Comparison of ENCODE assay signal across 7 mouse cellular contexts in genomic region chr17:6520001-6520400, GRCm38 (mm10).
A peak's percentile ranks its signal among the peaks of the same experiment; 100 is the strongest.
DNase-seq lines count a peak whose midpoint lies in the region; ATAC-seq and TF ChIP-seq lines count a peak whose summit lies in the region.
"Not testable (repeated sequence)": the region's sequence is repeated elsewhere in the genome, so short reads cannot be mapped to it uniquely, and the experiment has no call there.

No protein-coding gene starts in this region.

- not testable (repeated sequence) for H3K27ac ChIP-seq in forebrain, embryonic 11.5 days (ENCODE audit: low read depth, low read length); heart, embryonic 12.5 days (ENCODE audit: poor library complexity, severe bottlenecking); intestine, embryonic 16.5 days (ENCODE audit: low read length); liver, postnatal 0 days (ENCODE audit: low read depth); neural tube, embryonic 11.5 days (ENCODE audit: low read depth, low read length)

- WGBS in forebrain, embryonic 11.5 days: 97% methylated on average over 2 of the region's 2 CpGs
- WGBS in heart, embryonic 12.5 days: 73% methylated on average over 2 of the region's 2 CpGs
- 69% methylated on average over 2 of the region's 2 CpGs for WGBS in intestine, embryonic 16.5 days
- WGBS in liver, postnatal 0 days (ENCODE audit: insufficient replicate concordance): 67% methylated on average over 2 of the region's 2 CpGs
- 91% methylated on average over 2 of the region's 2 CpGs for WGBS in neural tube, embryonic 11.5 days

- H3K9me3 ChIP-seq in forebrain, embryonic 11.5 days (ENCODE audit: control insufficient read depth, low read length); heart, embryonic 12.5 days (replicated peaks); intestine, embryonic 16.5 days (ENCODE audit: control insufficient read depth, low read length); liver, postnatal 0 days (ENCODE audit: low read length); neural tube, embryonic 11.5 days (ENCODE audit: control insufficient read depth, low read length): not testable (repeated sequence)

- not testable (repeated sequence) for ATAC-seq in forebrain, embryonic 11.5 days (replicated peaks; ENCODE audit: low FRiP score); liver, postnatal 0 days; neural tube, embryonic 11.5 days (ENCODE audit: insufficient read depth, low FRiP score, low TSS enrichment)
- peak; percentile 38 for ATAC-seq in heart, embryonic 12.5 days (ENCODE audit: insufficient number of reproducible peaks, low FRiP score)
- ATAC-seq in intestine, embryonic 16.5 days: peak; percentile 34; the same call in 1 of the 2 replicates

- TF ChIP-seq EP300 in liver, postnatal 0 days (IDR thresholded peaks at IDR 0.05; ENCODE audit: low read depth): not testable (repeated sequence)

- not testable (repeated sequence) for H3K4me3 ChIP-seq in forebrain, embryonic 11.5 days (ENCODE audit: low read depth, low read length); heart, embryonic 12.5 days; intestine, embryonic 16.5 days (ENCODE audit: low read length); liver, postnatal 0 days (ENCODE audit: low read depth, low read length); neural tube, embryonic 11.5 days (ENCODE audit: low read depth, low read length)

- not testable (repeated sequence) for H3K36me3 ChIP-seq in forebrain, embryonic 11.5 days (ENCODE audit: control insufficient read depth, insufficient read depth, low read length); heart, embryonic 12.5 days; intestine, embryonic 16.5 days (ENCODE audit: control insufficient read depth, insufficient read depth, low read length); liver, postnatal 0 days (replicated peaks; ENCODE audit: insufficient read depth, low read length); neural tube, embryonic 11.5 days (ENCODE audit: control insufficient read depth, insufficient read depth, low read length)

- not testable (repeated sequence) for H3K9ac ChIP-seq in forebrain, embryonic 11.5 days (ENCODE audit: low read length); heart, embryonic 12.5 days; intestine, embryonic 16.5 days (ENCODE audit: low read depth, low read length); liver, postnatal 0 days (replicated peaks); neural tube, embryonic 11.5 days (ENCODE audit: low read length)

- not testable (repeated sequence) for TF ChIP-seq CTCF in liver, postnatal 0 days (IDR thresholded peaks at IDR 0.05; ENCODE audit: low read depth)

- H3K27me3 ChIP-seq in forebrain, embryonic 11.5 days (ENCODE audit: control insufficient read depth, insufficient read depth, low read length); heart, embryonic 12.5 days (replicated peaks); intestine, embryonic 16.5 days (replicated peaks; ENCODE audit: control insufficient read depth, insufficient read depth, low read length); liver, postnatal 0 days (ENCODE audit: insufficient read depth, low read length); neural tube, embryonic 11.5 days (ENCODE audit: control insufficient read depth, insufficient read depth, low read length): not testable (repeated sequence)

- H3K4me2 ChIP-seq in forebrain, embryonic 11.5 days (ENCODE audit: low read depth, low read length, severe bottlenecking); heart, embryonic 12.5 days; intestine, embryonic 16.5 days (ENCODE audit: low read depth, low read length); liver, postnatal 0 days (ENCODE audit: low read depth, low read length); neural tube, embryonic 11.5 days (ENCODE audit: low read depth): not testable (repeated sequence)

- H3K4me1 ChIP-seq in forebrain, embryonic 11.5 days (replicated peaks; ENCODE audit: control insufficient read depth, insufficient read depth, low read length); heart, embryonic 12.5 days (replicated peaks); intestine, embryonic 16.5 days (ENCODE audit: control insufficient read depth, insufficient read depth, low read length); liver, postnatal 0 days (ENCODE audit: insufficient read depth); neural tube, embryonic 11.5 days (ENCODE audit: control insufficient read depth, insufficient read depth, low read length): not testable (repeated sequence)

- peak; percentile 16 for DNase-seq in 3134 (ENCODE audit: extremely low read depth, insufficient read length, low spot score)
- peak; percentile 34 for DNase-seq in R1 (ENCODE audit: low read depth, low spot score)
- peak; percentile 48 for DNase-seq in forebrain, embryonic 11.5 days (ENCODE audit: low spot score)
- DNase-seq in liver, postnatal 0 days: peak; percentile 17
- DNase-seq in neural tube, embryonic 11.5 days (ENCODE audit: low spot score): peak; percentile 2
